Mouse (Mus musculus) olfactory bulb, adult 2 months (tissue): ENCODE data around the gene Cetn4. TPM values are rescaled to one million over a fixed set of nuclear protein-coding genes. Genes with fewer than 3 reads are reported as not detected.

Experiments
- H3K27ac ChIP-seq: fragments of 200-500 bp; 2 replicates; pipeline ENCODE4 v1.5.1; 2012; ENCODE audit warnings: low read depth, low read length; ENCODE audit not compliant: insufficient read depth
- H3K4me1 ChIP-seq: fragments of 200-500 bp; 2 replicates; pipeline ENCODE4 v1.6.1; 2012; ENCODE audit warnings: low read length; ENCODE audit not compliant: control insufficient read depth, insufficient read depth
- H3K4me3 ChIP-seq: fragments of 200-500 bp; 2 replicates; pipeline ENCODE4 v1.5.1; 2012; ENCODE audit warnings: mild to moderate bottlenecking, low read depth, low read length, moderate library complexity; ENCODE audit not compliant: insufficient read depth
- CTCF ChIP-seq: fragments of 200-500 bp; IDR thresholded peaks from 2 replicates; pipeline ENCODE4 v1.5.1; 2012; ENCODE audit warnings: low read depth, mild to moderate bottlenecking, low read length, moderate library complexity; ENCODE audit not compliant: insufficient read depth
- POLR2A ChIP-seq: fragments of 200-500 bp; IDR thresholded peaks from 2 replicates; pipeline ENCODE4 v1.6.1; 2012; ENCODE audit warnings: mild to moderate bottlenecking, low read depth, low read length, moderate library complexity; ENCODE audit not compliant: insufficient read depth
- WGBS: fragments of 180-500 bp; shearing (Covaris S2); methylation state at CpG from one replicate; pipeline ENCODE4 v1.1.7; 2018; 5-methylcytosine and 5-hydroxymethylcytosine counted together
- polyA plus RNA-seq: library from polyadenylated mRNA; stranded (reverse); fragments of >200 nt; gene quantifications from 2 replicates; pipeline ENCODE4 v1.2.4, GENCODE M21; 2012; ENCODE audit warnings: low replicate concordance; ENCODE audit not compliant: missing spikeins, insufficient read depth, insufficient read length

Gene Cetn4
- polyA plus RNA-seq, 1 experiment: not detected

- Histone ChIP-seq H3K27ac (no peak overlapping the region), H3K4me1 (no peaks in the 10 kb centered on the region), H3K4me3 (no peak overlapping the region)
- TF ChIP-seq CTCF: no peak
- TF ChIP-seq POLR2A: no peak
- WGBS: 45% methylated on average over 10 of the region's 10 CpGs
These were observed 53.0 kb downstream of the Cetn4 start for GRCm38 (mm10) chr3:37259331-37259999.

GRCm38 (mm10) chr3:37257776-37258175 lies 54.7 kb downstream of the Cetn4 start:
- no peak overlapping the region for H3K4me3 ChIP-seq
- no peak for TF ChIP-seq CTCF
- no peak for TF ChIP-seq POLR2A
- no peak overlapping the region for H3K27ac ChIP-seq
- WGBS: 92% methylated on average over 15 of the region's 15 CpGs
- no peaks in the 10 kb centered on the region for H3K4me1 ChIP-seq

Other genes starting within 250 kb of the Cetn4 start
- gene Adad1, start 249.2 kb downstream of the Cetn4 start, polyA plus RNA-seq: not detected in 2 replicates
- gene Il2, start 186.7 kb downstream of the Cetn4 start, polyA plus RNA-seq: not detected in 2 replicates
- gene Il21, start 80.1 kb downstream of the Cetn4 start, polyA plus RNA-seq: not detected in 2 replicates
- not detected in 2 replicates for gene Bbs12, start 154 bp downstream of the Cetn4 start, polyA plus RNA-seq
- not detected in 2 replicates for gene Fgf2, start 35.6 kb upstream of the Cetn4 start, polyA plus RNA-seq
- gene Spata5, start 107.2 kb upstream of the Cetn4 start, polyA plus RNA-seq: not detected in 2 replicates
- gene Nudt6, start 107.5 kb upstream of the Cetn4 start, polyA plus RNA-seq: not detected in 2 replicates